Mouse (Mus musculus): ENCODE measurements around the gene C1qtnf1.

C1qtnf1 gene

GRCm38 (mm10) chr11:118438665-118439414, 10.8 kb downstream of the C1qtnf1 start:
- DNase-seq: no peak

- DNase-seq: no peak
Measured at GRCm38 (mm10) chr11:118442691-118443090, 14.7 kb downstream of the C1qtnf1 start.

GRCm38 (mm10) chr11:118443201-118443970, 15.4 kb downstream of the C1qtnf1 start:
- peak; percentile 82 for DNase-seq

- peak; percentile 66 for DNase-seq
Measured at GRCm38 (mm10) chr11:118445843-118446242, 17.8 kb downstream of the C1qtnf1 start.

- DNase-seq: no peak
Measured at GRCm38 (mm10) chr11:118447346-118447745, 19.3 kb downstream of the C1qtnf1 start.

- DNase-seq: no peak
Measured at GRCm38 (mm10) chr11:118448385-118448784, 20.4 kb downstream of the C1qtnf1 start.

GRCm38 (mm10) chr11:118451211-118451610, 23.2 kb downstream of the C1qtnf1 start:
- DNase-seq: no peak

- DNase-seq: no peak
Measured at GRCm38 (mm10) chr11:118452955-118453354, 25.0 kb downstream of the C1qtnf1 start.

GRCm38 (mm10) chr11:118453886-118454671, 26.1 kb downstream of the C1qtnf1 start:
- DNase-seq: no peak

- no peak for DNase-seq
Measured at GRCm38 (mm10) chr11:118455788-118456187, 27.8 kb downstream of the C1qtnf1 start.

- no peak for DNase-seq
Measured at GRCm38 (mm10) chr11:118456937-118457336, 28.9 kb downstream of the C1qtnf1 start.

- peak; percentile 76 for DNase-seq
Measured at GRCm38 (mm10) chr11:118459051-118459450, 31.0 kb downstream of the C1qtnf1 start.

GRCm38 (mm10) chr11:118459536-118459935, 31.5 kb downstream of the C1qtnf1 start:
- no peak for DNase-seq

- no peak for DNase-seq
Measured at GRCm38 (mm10) chr11:118460280-118460679, 32.3 kb downstream of the C1qtnf1 start.

- DNase-seq: no peak
Measured at GRCm38 (mm10) chr11:118467441-118468035, 39.5 kb downstream of the C1qtnf1 start.

- no peak for DNase-seq
Measured at GRCm38 (mm10) chr11:118469509-118470160, 41.6 kb downstream of the C1qtnf1 start.

GRCm38 (mm10) chr11:118470234-118470966, 42.4 kb downstream of the C1qtnf1 start:
- no peak for DNase-seq

GRCm38 (mm10) chr11:118471676-118472075, 43.7 kb downstream of the C1qtnf1 start:
- no peak for DNase-seq

- DNase-seq: no peak
Measured at GRCm38 (mm10) chr11:118473161-118473560, 45.2 kb downstream of the C1qtnf1 start.

GRCm38 (mm10) chr11:118473842-118474500, 46.0 kb downstream of the C1qtnf1 start:
- DNase-seq: no peak

GRCm38 (mm10) chr11:118475496-118476083, 47.6 kb downstream of the C1qtnf1 start:
- DNase-seq: no peak

Data from kidney, postnatal 14 days (tissue).